Mouse (Mus musculus) lung, postnatal 0 days (tissue): Measurements from ENCODE around the gene Tfcp2.

ENCODE experiments used
- CTCF ChIP-seq: IDR thresholded peaks from 2 replicates; pipeline ENCODE4 v1.5.1; 2016; ENCODE audit warnings: antibody characterized with exemption, mild to moderate bottlenecking
- EP300 ChIP-seq: IDR thresholded peaks from 2 replicates; pipeline ENCODE4 v1.6.1; 2016; ENCODE audit warnings: antibody characterized with exemption, mild to moderate bottlenecking, control low read depth

GRCm38 (mm10) chr15:100486450-100486849, 65.4 kb downstream of the Tfcp2 start:
- TF ChIP-seq EP300: no peak
- TF ChIP-seq CTCF: no peak
